Mouse (Mus musculus): Measurements from ENCODE around the gene Cfap44.

DNA sequence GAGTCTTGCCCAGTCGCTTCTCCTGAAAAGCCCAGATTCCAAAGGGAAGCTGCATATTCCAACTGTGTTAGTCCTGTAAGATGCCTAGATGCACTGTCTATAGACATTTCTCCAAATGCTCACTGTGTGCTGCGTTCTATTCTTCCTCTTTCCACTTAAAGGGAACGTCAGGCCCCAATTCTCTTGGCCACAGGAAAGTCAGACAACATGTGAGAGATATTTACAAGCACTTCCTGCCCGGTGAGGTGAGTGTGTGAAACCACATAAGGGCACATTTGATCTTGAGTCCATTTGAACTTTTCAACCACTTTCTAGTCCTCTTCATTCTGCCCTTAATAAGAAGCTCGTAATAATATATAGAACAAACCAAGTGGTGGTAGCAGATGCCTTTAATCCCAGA is 113.4 kb downstream of the Cfap44 start:
- TF ChIP-seq CTCF (IDR thresholded peaks at IDR 0.05) (no peak), EP300 (IDR thresholded peaks at IDR 0.05) (no peak)
